Mouse (Mus musculus) regulatory T cell (primary cell): ENCODE results near the gene Gucy2g.
"Not testable (repeated sequence)": the region's sequence is repeated elsewhere in the genome, so short reads cannot be mapped to it uniquely, and the experiment has no call there.

ENCODE experiments used
- in situ Hi-C: fragments of 300-600 bp; cut with MboI, MseI; formaldehyde crosslinking; loops from one replicate; pipeline ENCODE4 v1.15.1; 2025; ENCODE audit warnings: high pct_unique_total_duplicates

Gene Gucy2g

GRCm38 (mm10) chr19:55165183-55165865 lies 75.7 kb downstream of the Gucy2g start:
- in situ Hi-C loops: no loop called here

DNA sequence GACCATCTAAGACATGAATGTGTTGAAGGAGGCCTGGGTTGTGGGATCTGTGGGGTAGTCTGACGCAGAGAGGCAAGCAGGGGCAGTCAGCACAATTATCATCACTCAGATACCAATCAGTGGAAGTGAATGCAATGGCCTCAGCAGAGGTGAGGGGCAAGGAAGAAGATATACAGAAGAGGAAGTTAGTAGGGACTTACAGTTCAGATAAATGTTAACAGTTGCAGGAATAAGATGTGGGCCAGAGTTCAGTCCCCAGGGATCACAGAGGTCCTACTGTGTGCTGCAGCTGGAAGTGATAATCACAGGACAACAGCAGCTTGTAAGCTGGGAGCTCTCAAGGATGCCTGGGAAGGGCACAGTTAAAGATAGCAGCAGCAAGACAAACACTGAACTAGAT lies 76.9 kb downstream of the Gucy2g start:
- in situ Hi-C loops: no loop called here

GRCm38 (mm10) chr19:55162271-55162670 lies 78.8 kb downstream of the Gucy2g start:
- in situ Hi-C loops: no loop called here

DNA sequence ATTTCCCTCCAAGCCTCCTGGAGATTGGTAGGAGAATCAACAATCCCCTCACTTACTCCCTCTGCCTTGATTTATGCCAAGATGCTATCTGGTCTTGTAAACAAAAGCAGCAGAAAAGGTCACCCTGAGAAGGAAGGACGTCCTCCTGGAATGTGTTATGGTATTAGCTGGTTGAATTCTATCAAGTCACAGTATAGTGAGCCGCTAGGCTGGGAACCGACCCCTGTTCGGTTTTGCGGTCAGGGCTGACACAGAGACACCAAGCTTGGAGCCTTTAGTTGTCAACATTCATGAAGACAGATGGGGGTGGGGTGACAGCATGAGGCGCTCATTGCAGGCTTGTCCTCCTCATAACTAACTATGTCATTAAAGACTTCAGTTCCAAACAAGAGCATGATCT lies 81.2 kb downstream of the Gucy2g start:
- in situ Hi-C loops: no loop called here

DNA sequence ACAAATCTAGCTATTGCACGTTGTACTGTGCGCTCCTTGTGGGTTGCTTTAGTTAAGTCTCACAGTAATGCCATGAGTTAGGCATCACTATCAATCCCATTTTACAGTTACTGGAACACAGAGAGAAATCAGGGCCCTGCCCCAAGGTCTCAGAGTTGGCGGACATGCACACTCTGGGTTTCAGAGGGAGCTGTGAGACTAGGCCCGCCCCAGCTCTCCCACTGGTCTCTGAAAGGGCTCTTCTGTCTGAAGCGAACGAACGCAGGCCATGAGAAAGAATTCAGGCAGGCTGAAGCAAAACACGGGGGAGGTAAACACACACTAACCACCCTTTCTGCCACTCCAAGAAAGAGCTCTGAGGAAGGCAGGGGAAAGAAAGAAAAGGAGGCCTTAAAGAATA lies 82.4 kb downstream of the Gucy2g start:
- in situ Hi-C loops: no loop called here

DNA sequence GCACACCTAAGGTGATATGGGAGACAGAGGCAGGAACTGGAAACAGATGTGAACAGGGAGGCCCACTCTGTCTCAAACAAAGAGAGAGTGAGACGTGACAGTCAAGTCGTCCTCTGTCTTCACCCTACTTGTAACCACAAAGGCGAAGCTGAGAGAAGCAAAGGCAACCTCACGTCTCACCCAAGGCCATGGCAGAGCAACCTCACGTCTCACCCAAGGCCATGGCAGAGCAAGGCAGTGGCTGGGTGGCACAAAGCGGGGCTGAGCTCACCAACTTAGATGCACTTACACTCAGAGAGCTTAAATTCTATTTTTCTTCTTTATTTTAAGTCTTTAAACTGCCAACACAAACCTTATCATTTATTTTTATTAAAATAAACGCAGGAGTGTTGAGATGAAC lies 84.0 kb downstream of the Gucy2g start:
- in situ Hi-C loops: no loop called here

- in situ Hi-C loops: no loop called here
These were observed 88.1 kb downstream of the Gucy2g start for GRCm38 (mm10) chr19:55152983-55153382.

DNA sequence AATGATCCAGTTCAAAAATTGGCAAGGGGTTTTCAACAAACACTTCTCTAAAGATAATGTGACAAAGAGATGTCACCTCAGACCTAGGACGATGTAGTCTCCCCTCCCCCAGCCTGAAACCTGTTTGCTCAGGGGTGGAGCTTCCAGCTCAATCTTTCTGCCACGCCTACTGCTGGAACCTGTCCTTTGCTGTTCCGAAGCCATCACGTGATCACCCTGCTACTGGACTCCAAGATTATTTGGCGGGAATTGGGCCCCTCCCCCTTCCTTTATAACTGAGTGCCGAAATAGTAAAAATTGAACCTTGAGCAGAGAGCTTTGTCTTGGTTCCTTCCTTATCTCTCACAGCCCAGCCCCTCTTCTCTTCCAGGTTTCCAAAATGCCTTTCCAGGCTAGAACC lies 88.8 kb downstream of the Gucy2g start:
- in situ Hi-C loops: not testable (repeated sequence)

DNA sequence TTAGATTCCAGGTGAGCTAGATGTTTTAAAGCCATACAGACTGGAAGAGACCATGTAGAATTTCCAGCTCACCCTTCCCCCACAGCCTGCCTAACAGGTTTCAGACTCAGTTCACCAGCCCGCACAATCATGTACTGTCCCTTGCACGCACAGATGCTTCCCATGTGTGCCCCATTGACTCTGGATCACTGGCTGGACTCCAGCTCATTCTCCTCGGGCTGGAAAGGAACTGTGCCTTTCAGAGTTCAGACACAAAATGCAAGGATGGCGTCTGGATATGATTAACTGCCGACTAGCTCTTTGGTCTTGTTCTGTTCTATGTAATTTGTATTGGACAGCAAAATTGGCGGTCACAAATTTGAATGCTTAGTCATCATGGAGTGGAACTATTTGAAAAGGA lies 91.4 kb downstream of the Gucy2g start:
- in situ Hi-C loops: no loop called here

- in situ Hi-C loops: no loop called here
These were observed 92.9 kb downstream of the Gucy2g start for GRCm38 (mm10) chr19:55148109-55148508.
